Mouse (Mus musculus) lung, adult 2 months (tissue): ENCODE measurements around the gene Bicdl1.

Experiments used
- CTCF ChIP-seq: fragments of 200-500 bp; IDR thresholded peaks from 2 replicates; pipeline ENCODE4 v1.5.1; 2011; ENCODE audit warnings: mild to moderate bottlenecking, low read length, control low read depth; ENCODE audit not compliant: insufficient read depth
- POLR2A ChIP-seq: fragments of 200-500 bp; IDR thresholded peaks from 2 replicates; pipeline ENCODE4 v1.6.1; 2011; ENCODE audit warnings: low read depth, mild to moderate bottlenecking, control low read depth, low read length, borderline replicate concordance; ENCODE audit errors: extremely low read depth

- TF ChIP-seq POLR2A (no peak), CTCF (no peak)
These were observed 61.0 kb downstream of the Bicdl1 start for GRCm38 (mm10) chr5:115670406-115670805.
